In the genomic region with DNA sequence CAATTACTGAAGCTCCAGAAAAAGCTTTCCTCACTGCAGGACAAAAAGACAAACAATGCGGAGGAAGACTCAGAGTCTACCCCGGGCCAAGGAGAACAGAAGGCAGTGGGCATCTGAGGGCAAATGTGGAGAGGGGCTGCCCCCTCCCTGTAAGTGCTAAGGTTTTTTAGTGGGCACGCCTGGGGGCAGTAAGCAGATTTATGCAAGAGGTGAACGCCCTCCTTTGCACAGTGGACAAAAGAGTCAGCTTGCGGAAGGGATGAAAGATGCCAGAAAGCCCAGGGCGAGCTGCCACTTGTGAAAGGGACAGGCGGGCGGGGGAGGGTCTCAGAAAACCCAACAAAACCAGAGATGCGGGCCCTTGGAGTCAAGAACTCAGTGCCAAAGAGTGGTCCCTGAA, we compare ENCODE assay signal across 8 mouse cellular contexts.
DNase-seq lines count a peak whose midpoint lies in the region; ATAC-seq and TF ChIP-seq lines count a peak whose summit lies in the region.

No protein-coding gene starts in this region.

- H3K27ac ChIP-seq in liver, postnatal 0 days (ENCODE audit: low read depth), result peak overlapping the region; percentile 5; the same call in 1 of the 2 replicates
- no peak overlapping the region for H3K27ac ChIP-seq in liver, embryonic 11.5 days (ENCODE audit: low read depth, low read length)
- H3K27ac ChIP-seq in hindbrain, postnatal 0 days, result peak overlapping the region; percentile 51; the same call in 1 of the 2 replicates

- TF ChIP-seq EP300 in liver, postnatal 0 days (IDR thresholded peaks at IDR 0.05; ENCODE audit: low read depth), result no peak

- no peak overlapping the region for H3K4me3 ChIP-seq in liver, postnatal 0 days (ENCODE audit: low read depth, low read length)
- H3K4me3 ChIP-seq in liver, embryonic 11.5 days (ENCODE audit: low read depth, low read length), result no peak overlapping the region
- no peak overlapping the region for H3K4me3 ChIP-seq in hindbrain, postnatal 0 days (ENCODE audit: low read length)

- no peak for ATAC-seq in liver, postnatal 0 days
- no peak for ATAC-seq in liver, embryonic 11.5 days (replicated peaks; ENCODE audit: low FRiP score)
- no peak for ATAC-seq in hindbrain, postnatal 0 days

- H3K36me3 ChIP-seq in liver, postnatal 0 days (replicated peaks; ENCODE audit: insufficient read depth, low read length), result no peaks in the 10 kb centered on the region
- H3K36me3 ChIP-seq in liver, embryonic 11.5 days (ENCODE audit: control insufficient read depth, insufficient read depth, low read length), result no peaks in the 10 kb centered on the region
- H3K36me3 ChIP-seq in hindbrain, postnatal 0 days (ENCODE audit: insufficient read depth, low read length), result no peaks in the 10 kb centered on the region

- 71% methylated on average over 9 of the region's 9 CpGs for WGBS in liver, postnatal 0 days (ENCODE audit: insufficient replicate concordance)
- 77% methylated on average over 9 of the region's 9 CpGs for WGBS in liver, embryonic 11.5 days
- 21% methylated on average over 9 of the region's 9 CpGs for WGBS in hindbrain, postnatal 0 days

- H3K27me3 ChIP-seq in liver, postnatal 0 days (ENCODE audit: insufficient read depth, low read length), result no peaks in the 10 kb centered on the region
- H3K27me3 ChIP-seq in liver, embryonic 11.5 days (replicated peaks; ENCODE audit: control insufficient read depth, insufficient read depth, low read length), result no peaks in the 10 kb centered on the region
- H3K27me3 ChIP-seq in hindbrain, postnatal 0 days (ENCODE audit: insufficient read depth, low read length), result no peaks in the 10 kb centered on the region

- H3K9me3 ChIP-seq in liver, postnatal 0 days (ENCODE audit: low read length), result no peaks in the 10 kb centered on the region
- H3K9me3 ChIP-seq in liver, embryonic 11.5 days (ENCODE audit: control insufficient read depth, low read length), result no peaks in the 10 kb centered on the region
- no peaks in the 10 kb centered on the region for H3K9me3 ChIP-seq in hindbrain, postnatal 0 days (ENCODE audit: low read length)

- H3K4me1 ChIP-seq in liver, postnatal 0 days (ENCODE audit: insufficient read depth), result peaks cover 29% of the 10 kb centered on the region
- peaks cover 14% of the 10 kb centered on the region for H3K4me1 ChIP-seq in liver, embryonic 11.5 days (replicated peaks; ENCODE audit: control insufficient read depth, insufficient read depth, low read length)
- H3K4me1 ChIP-seq in hindbrain, postnatal 0 days (ENCODE audit: insufficient read depth, low read length), result peaks cover 21% of the 10 kb centered on the region

- DNase-seq in liver, postnatal 0 days, result no peak
- DNase-seq in liver, embryonic 11.5 days (ENCODE audit: low spot score), result no peak
- peak; percentile 25 for DNase-seq in embryo, embryonic 9.5 days (ENCODE audit: extremely low spot score)
- DNase-seq in hindbrain, postnatal 0 days (ENCODE audit: low spot score), result peak; percentile 64
- DNase-seq in retina, embryonic 14.5 days (ENCODE audit: low spot score), result peak; percentile 63
- no peak for DNase-seq in urinary bladder, adult 2 months (ENCODE audit: low spot score)
- DNase-seq in urinary bladder, postnatal 36 days (ENCODE audit: low spot score in 2 of 2), result no peak
- DNase-seq in frontal cortex, adult 2 months (ENCODE audit: extremely low spot score in 1 of 2, low spot score in 1 of 2), result no peak

- no peak for TF ChIP-seq CTCF in liver, postnatal 0 days (IDR thresholded peaks at IDR 0.05; ENCODE audit: low read depth)
- TF ChIP-seq CTCF in hindbrain, postnatal 0 days (IDR thresholded peaks at IDR 0.05; ENCODE audit: low read depth), result 0 out of 2 replicates have a peak, but pooled peaks have one; percentile 4

- no peak overlapping the region for H3K9ac ChIP-seq in liver, postnatal 0 days (replicated peaks)
- no peak overlapping the region for H3K9ac ChIP-seq in liver, embryonic 11.5 days (ENCODE audit: low read depth, low read length)
- no peak overlapping the region for H3K9ac ChIP-seq in hindbrain, postnatal 0 days (replicated peaks; ENCODE audit: low read length)

- no peak overlapping the region for H3K4me2 ChIP-seq in liver, postnatal 0 days (ENCODE audit: low read depth, low read length)
- H3K4me2 ChIP-seq in liver, embryonic 11.5 days, result no peak overlapping the region
- peak overlapping the region; percentile 21; the same call in 1 of the 2 replicates for H3K4me2 ChIP-seq in hindbrain, postnatal 0 days (ENCODE audit: low read depth, low read length)

Comparison
In these comparisons a context has a peak if more than half of its experiments do, and no peak if none do; other contexts are left out.
1. DNase-seq: peak in embryo, embryonic 9.5 days (single experiment), hindbrain, postnatal 0 days (single experiment) and retina, embryonic 14.5 days (single experiment); none in liver, postnatal 0 days (single experiment), liver, embryonic 11.5 days (single experiment), urinary bladder, adult 2 months (single experiment), urinary bladder, postnatal 36 days (0 of 2) and frontal cortex, adult 2 months (0 of 2).